Mouse (Mus musculus) c-Kit-positive CD71-negative TER-119-negative erythroid progenitor cells, embryonic 14.5 days (primary cell): ENCODE measurements around the gene Ccdc47.
A peak's percentile ranks its signal among the peaks of the same experiment; 100 is the strongest.

ENCODE experiments used
- DNase-seq: peaks from one replicate; pipeline ENCODE4 v3.0.0-alpha.2; 2013; ENCODE audit warnings: low read depth

Ccdc47 gene

GRCm38 (mm10) chr11:106198277-106198676 lies 17.9 kb downstream of the Ccdc47 start:
- DNase-seq: no peak

- no peak for DNase-seq
Observed at GRCm38 (mm10) chr11:106195341-106195740, 20.8 kb downstream of the Ccdc47 start.

GRCm38 (mm10) chr11:106194891-106195290 lies 21.3 kb downstream of the Ccdc47 start:
- no peak for DNase-seq

GRCm38 (mm10) chr11:106194155-106194541 lies 22.0 kb downstream of the Ccdc47 start:
- no peak for DNase-seq

- peak; percentile 96 for DNase-seq
Observed at GRCm38 (mm10) chr11:106193371-106194154, 22.6 kb downstream of the Ccdc47 start.

GRCm38 (mm10) chr11:106192657-106193370 lies 23.3 kb downstream of the Ccdc47 start:
- DNase-seq: no peak

- DNase-seq: no peak
Observed at GRCm38 (mm10) chr11:106192241-106192640, 23.9 kb downstream of the Ccdc47 start.

GRCm38 (mm10) chr11:106191716-106192115 lies 24.4 kb downstream of the Ccdc47 start:
- no peak for DNase-seq

GRCm38 (mm10) chr11:106187326-106187725 lies 28.8 kb downstream of the Ccdc47 start:
- no peak for DNase-seq

- DNase-seq: no peak
Observed at GRCm38 (mm10) chr11:106180449-106180801, 35.7 kb downstream of the Ccdc47 start.

GRCm38 (mm10) chr11:106179711-106180448 lies 36.3 kb downstream of the Ccdc47 start:
- DNase-seq: no peak

- DNase-seq: no peak
Observed at GRCm38 (mm10) chr11:106178036-106178782, 37.9 kb downstream of the Ccdc47 start.

GRCm38 (mm10) chr11:106176372-106176771 lies 39.8 kb downstream of the Ccdc47 start:
- no peak for DNase-seq

- no peak for DNase-seq
Observed at GRCm38 (mm10) chr11:106175081-106175480, 41.1 kb downstream of the Ccdc47 start.

GRCm38 (mm10) chr11:106174372-106174771 lies 41.8 kb downstream of the Ccdc47 start:
- DNase-seq: no peak

GRCm38 (mm10) chr11:106173228-106173627 lies 42.9 kb downstream of the Ccdc47 start:
- no peak for DNase-seq

GRCm38 (mm10) chr11:106170807-106171206 lies 45.3 kb downstream of the Ccdc47 start:
- no peak for DNase-seq

GRCm38 (mm10) chr11:106167435-106167834 lies 48.7 kb downstream of the Ccdc47 start:
- DNase-seq: no peak

GRCm38 (mm10) chr11:106164601-106165180 lies 51.5 kb downstream of the Ccdc47 start:
- no peak for DNase-seq

GRCm38 (mm10) chr11:106163546-106163945 lies 52.6 kb downstream of the Ccdc47 start:
- DNase-seq: no peak

GRCm38 (mm10) chr11:106162237-106162636 lies 53.9 kb downstream of the Ccdc47 start:
- DNase-seq: no peak
